Mouse (Mus musculus) kidney, embryonic 15.5 days (tissue): ENCODE measurements around the gene Cradd. TPM values are rescaled to one million over a fixed set of nuclear protein-coding genes. Genes with fewer than 3 reads are reported as not detected.

Experiments used
- ATAC-seq: fragments of 200-750 bp; cut with Nextera tagmentation; replicated peaks from 2 replicates; pipeline ENCODE4 v1.8.0; 2017; ENCODE audit warnings: moderate TSS enrichment; ENCODE audit not compliant: low FRiP score
- H3K27ac ChIP-seq: fragments of 300-500 bp; sonication (generic); 2 replicates; pipeline ENCODE4 v1.5.1; 2015; ENCODE audit warnings: mild to moderate bottlenecking, inconsistent platforms
- H3K27me3 ChIP-seq: fragments of 300-500 bp; sonication (generic); 2 replicates; pipeline ENCODE4 v1.6.1; 2015; ENCODE audit warnings: inconsistent platforms
- H3K36me3 ChIP-seq: fragments of 300-500 bp; sonication (generic); 2 replicates; pipeline ENCODE4 v1.6.1; 2015; ENCODE audit warnings: inconsistent platforms
- H3K4me1 ChIP-seq: fragments of 300-500 bp; sonication (generic); 2 replicates; pipeline ENCODE4 v1.6.1; 2015; ENCODE audit warnings: inconsistent platforms
- H3K4me2 ChIP-seq: fragments of 300-500 bp; sonication (generic); 2 replicates; pipeline ENCODE4 v1.6.1; 2015; ENCODE audit warnings: moderate library complexity, mild to moderate bottlenecking, inconsistent platforms
- H3K4me3 ChIP-seq: fragments of 300-500 bp; sonication (generic); replicated peaks from 2 replicates; pipeline ENCODE4 v1.5.1; 2015; ENCODE audit warnings: mild to moderate bottlenecking, inconsistent platforms
- H3K9ac ChIP-seq: fragments of 300-500 bp; sonication (generic); 2 replicates; pipeline ENCODE4 v1.6.1; 2015; ENCODE audit warnings: mild to moderate bottlenecking, inconsistent platforms
- H3K9me3 ChIP-seq: fragments of 300-500 bp; sonication (generic); replicated peaks from 2 replicates; pipeline ENCODE4 v1.6.1; 2016; ENCODE audit warnings: inconsistent platforms
- WGBS: fragments of 180-500 bp; shearing (Covaris S2); methylation state at CpG from one replicate; pipeline ENCODE4 v1.1.7; 2015; ENCODE audit warnings: mixed read lengths; 5-methylcytosine and 5-hydroxymethylcytosine counted together
- polyA plus RNA-seq: library from polyadenylated mRNA; unstranded; fragments of >200 nt; fragmentation: Nextera tagmentation; extraction: Ambion mirVana; gene quantifications from 2 replicates; pipeline ENCODE4 v1.2.1, GENCODE M21; 2015

The Cradd gene
- polyA plus RNA-seq, 1 experiment from 2014 or later: 9.3 TPM

GRCm38 (mm10) chr10:95281466-95281990 is 42.4 kb downstream of the Cradd start:
- H3K9ac ChIP-seq: no peak overlapping the region
- no peaks in the 10 kb centered on the region for H3K36me3 ChIP-seq
- no peak overlapping the region for H3K4me2 ChIP-seq
- 0 out of 2 replicates have a peak overlapping the region, but pooled peaks have one; percentile 6 for H3K27ac ChIP-seq
- H3K4me1 ChIP-seq: no peaks in the 10 kb centered on the region
- H3K4me3 ChIP-seq: no peak overlapping the region
- ATAC-seq: peak; percentile 63
- WGBS: 73% methylated on average over 6 of the region's 6 CpGs
- no peaks in the 10 kb centered on the region for H3K27me3 ChIP-seq
- no peaks in the 10 kb centered on the region for H3K9me3 ChIP-seq

DNA sequence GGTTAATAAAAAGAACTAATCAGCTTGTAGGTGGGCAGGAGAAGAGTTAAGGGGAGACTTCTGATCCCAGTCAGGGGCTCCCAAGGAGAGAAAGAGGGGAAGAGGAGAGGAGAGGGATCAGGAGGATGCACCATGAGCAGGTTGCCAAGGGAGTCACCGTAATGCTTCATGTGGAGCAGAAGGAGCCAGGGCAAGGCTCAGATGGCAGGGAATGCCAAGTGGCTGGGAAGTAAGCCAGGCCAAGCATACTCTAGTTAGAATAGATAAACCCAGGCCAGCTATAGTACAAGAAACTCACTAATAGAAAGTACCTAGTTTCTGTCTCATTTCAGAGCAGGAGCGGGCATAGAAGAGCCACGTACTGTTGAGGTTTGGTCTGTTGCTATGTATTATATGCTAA is 43.6 kb downstream of the Cradd start:
- no peak overlapping the region for H3K27ac ChIP-seq
- no peak overlapping the region for H3K4me2 ChIP-seq
- H3K9ac ChIP-seq: no peak overlapping the region
- no peaks in the 10 kb centered on the region for H3K36me3 ChIP-seq
- WGBS: 97% methylated on average over 3 of the region's 3 CpGs
- H3K9me3 ChIP-seq: no peaks in the 10 kb centered on the region
- H3K4me1 ChIP-seq: no peaks in the 10 kb centered on the region
- H3K4me3 ChIP-seq: no peak overlapping the region
- no peaks in the 10 kb centered on the region for H3K27me3 ChIP-seq
- ATAC-seq: no peak

DNA sequence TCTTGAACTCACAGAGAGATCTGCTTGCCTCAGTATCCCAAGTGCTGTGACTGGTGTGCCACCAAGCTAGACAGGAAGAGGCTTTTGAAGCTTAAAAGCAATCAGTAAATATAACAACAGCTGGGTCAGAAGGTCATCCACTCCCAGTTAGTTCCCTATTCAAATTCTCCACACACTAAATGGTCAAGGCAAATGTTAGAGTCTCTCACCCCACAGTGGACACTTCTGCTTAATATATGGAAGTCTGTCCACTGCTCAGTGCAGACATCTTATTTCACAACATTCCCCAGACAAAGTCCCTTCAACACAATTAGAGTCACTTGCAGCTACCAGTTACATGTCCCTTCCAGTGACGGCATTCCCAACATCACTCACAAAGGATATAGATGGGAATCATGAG is 44.5 kb downstream of the Cradd start:
- Histone ChIP-seq H3K4me2 (no peak overlapping the region), H3K27me3 (no peaks in the 10 kb centered on the region), H3K36me3 (no peaks in the 10 kb centered on the region), H3K4me1 (no peaks in the 10 kb centered on the region), H3K27ac (no peak overlapping the region), H3K9me3 (no peaks in the 10 kb centered on the region), H3K9ac (no peak overlapping the region), H3K4me3 (no peak overlapping the region)
- ATAC-seq: no peak
- 96% methylated on average over 1 of the region's 1 CpGs for WGBS

- ATAC-seq: no peak
- Histone ChIP-seq H3K27ac (no peak overlapping the region), H3K4me1 (no peaks in the 10 kb centered on the region), H3K27me3 (no peaks in the 10 kb centered on the region), H3K9ac (no peak overlapping the region), H3K4me2 (no peak overlapping the region), H3K4me3 (no peak overlapping the region), H3K9me3 (no peaks in the 10 kb centered on the region), H3K36me3 (no peaks in the 10 kb centered on the region)
- 88% methylated on average over 11 of the region's 11 CpGs for WGBS
Observed at GRCm38 (mm10) chr10:95278085-95278484, 45.8 kb downstream of the Cradd start.

DNA sequence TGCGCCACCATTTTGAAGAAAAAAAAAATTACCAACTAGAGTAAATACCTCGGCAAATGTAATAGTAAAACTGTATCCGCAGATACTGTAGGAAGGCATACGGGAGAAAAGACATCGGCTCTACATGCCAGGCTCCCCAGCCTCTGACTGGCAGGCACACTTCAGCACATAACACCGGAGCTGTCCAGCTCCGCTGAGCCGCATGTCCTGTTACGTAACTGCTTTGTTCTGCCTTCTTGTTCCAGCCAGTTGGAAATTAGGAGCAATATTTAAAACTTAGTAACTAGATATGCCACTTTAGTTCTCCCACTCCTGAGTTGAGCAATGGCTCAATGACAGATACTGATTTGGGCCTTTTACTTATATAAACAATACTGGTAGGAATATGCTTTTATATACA is 48.4 kb downstream of the Cradd start:
- Histone ChIP-seq H3K9ac (no peak overlapping the region), H3K9me3 (peaks cover 5% of the 10 kb centered on the region; the same call in 1 of the 2 replicates), H3K36me3 (no peaks in the 10 kb centered on the region), H3K27me3 (no peaks in the 10 kb centered on the region), H3K4me1 (no peaks in the 10 kb centered on the region), H3K4me2 (no peak overlapping the region), H3K27ac (no peak overlapping the region), H3K4me3 (no peak overlapping the region)
- 81% methylated on average over 9 of the region's 9 CpGs for WGBS
- ATAC-seq: no peak

- Histone ChIP-seq H3K4me2 (no peak overlapping the region), H3K4me3 (no peak overlapping the region), H3K9me3 (peaks cover 5% of the 10 kb centered on the region; the same call in 1 of the 2 replicates), H3K27me3 (0 out of 2 replicates have a peak, but pooled peaks cover 3% of the 10 kb centered on the region), H3K36me3 (no peaks in the 10 kb centered on the region), H3K27ac (no peak overlapping the region), H3K9ac (no peak overlapping the region), H3K4me1 (no peaks in the 10 kb centered on the region)
- WGBS: 76% methylated on average over 13 of the region's 13 CpGs
- ATAC-seq: no peak
Observed at GRCm38 (mm10) chr10:95273226-95273625, 50.7 kb downstream of the Cradd start.

GRCm38 (mm10) chr10:95269151-95269550 is 54.8 kb downstream of the Cradd start:
- Histone ChIP-seq H3K9ac (no peak overlapping the region), H3K36me3 (no peaks in the 10 kb centered on the region), H3K27me3 (peaks cover 27% of the 10 kb centered on the region), H3K4me1 (peaks cover 14% of the 10 kb centered on the region), H3K4me3 (no peak overlapping the region), H3K27ac (no peak overlapping the region), H3K9me3 (peaks cover 5% of the 10 kb centered on the region; the same call in 1 of the 2 replicates), H3K4me2 (no peak overlapping the region)
- WGBS: 68% methylated on average over 7 of the region's 7 CpGs
- ATAC-seq: no peak

DNA sequence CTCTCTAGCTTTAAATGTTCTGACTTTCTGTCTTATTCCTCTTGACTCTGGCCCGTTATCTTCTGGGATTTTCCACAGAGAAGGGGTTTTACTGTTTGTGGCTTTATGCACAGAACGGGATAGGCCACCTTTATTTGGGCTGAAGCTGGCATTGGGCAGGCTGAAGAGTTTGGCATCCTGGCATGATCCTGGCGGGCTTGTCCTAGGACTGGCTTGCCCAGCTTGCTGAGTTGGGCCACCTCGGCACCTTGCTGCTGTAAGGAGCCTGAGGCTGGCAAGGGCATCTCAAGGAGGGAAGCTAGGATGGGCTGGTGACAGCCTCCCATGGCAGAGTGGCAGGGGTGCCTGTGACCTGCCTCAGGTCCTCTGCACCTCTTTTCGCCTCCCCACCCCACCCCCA is 55.6 kb downstream of the Cradd start:
- 86% methylated on average over 5 of the region's 5 CpGs for WGBS

GRCm38 (mm10) chr10:95266983-95267382 is 57.0 kb downstream of the Cradd start:
- ATAC-seq: no peak

More for the DNA sequence above, 55.6 kb downstream of the Cradd start:
- Histone ChIP-seq H3K27ac (no peak overlapping the region), H3K4me3 (no peak overlapping the region), H3K9ac (no peak overlapping the region), H3K4me1 (peaks cover 14% of the 10 kb centered on the region), H3K4me2 (no peak overlapping the region), H3K27me3 (peaks cover 34% of the 10 kb centered on the region), H3K9me3 (peaks cover 5% of the 10 kb centered on the region; the same call in 1 of the 2 replicates), H3K36me3 (no peaks in the 10 kb centered on the region)
- no peak for ATAC-seq

GRCm38 (mm10) chr10:95266041-95266762 is 57.7 kb downstream of the Cradd start:
- 77% methylated on average over 10 of the region's 10 CpGs for WGBS
- no peak overlapping the region for H3K9ac ChIP-seq
- no peak for ATAC-seq
- H3K36me3 ChIP-seq: no peaks in the 10 kb centered on the region
- H3K4me1 ChIP-seq: peaks cover 19% of the 10 kb centered on the region
- no peak overlapping the region for H3K4me3 ChIP-seq
- peaks cover 45% of the 10 kb centered on the region for H3K27me3 ChIP-seq
- no peak overlapping the region for H3K27ac ChIP-seq
- no peak overlapping the region for H3K4me2 ChIP-seq
- H3K9me3 ChIP-seq: no peaks in the 10 kb centered on the region

More at GRCm38 (mm10) chr10:95266983-95267382, 57.0 kb downstream of the Cradd start:
- Histone ChIP-seq H3K9me3 (0 out of 2 replicates have a peak, but pooled peaks cover under 1% of the 10 kb centered on the region), H3K36me3 (no peaks in the 10 kb centered on the region), H3K4me1 (peaks cover 19% of the 10 kb centered on the region), H3K27ac (no peak overlapping the region), H3K9ac (no peak overlapping the region), H3K27me3 (peaks cover 45% of the 10 kb centered on the region), H3K4me2 (no peak overlapping the region), H3K4me3 (no peak overlapping the region)
- 42% methylated on average over 5 of the region's 5 CpGs for WGBS

DNA sequence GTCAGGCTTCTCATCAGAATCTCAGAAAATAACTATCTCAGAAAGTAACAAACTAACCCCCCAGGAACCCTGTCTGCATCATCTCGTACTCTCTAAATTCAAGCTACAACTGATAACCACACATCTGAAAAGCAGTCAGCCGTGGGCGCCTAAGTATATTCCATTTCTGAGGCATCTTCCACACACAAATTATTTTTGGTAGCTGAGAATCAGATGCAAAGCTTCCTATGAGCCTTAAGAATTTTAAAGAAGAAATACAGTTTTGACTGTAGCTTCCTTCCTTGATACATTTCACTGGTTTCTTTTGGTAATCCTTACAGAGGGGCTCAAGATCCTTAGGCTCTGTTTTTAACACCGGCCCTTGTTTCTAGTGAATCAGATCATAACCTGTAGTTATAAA is 58.4 kb downstream of the Cradd start:
- Histone ChIP-seq H3K4me1 (peaks cover 19% of the 10 kb centered on the region), H3K4me2 (peak overlapping the region; percentile 85; the same call in 1 of the 2 replicates)
- WGBS: 82% methylated on average over 4 of the region's 4 CpGs

GRCm38 (mm10) chr10:95264485-95265321 is 59.2 kb downstream of the Cradd start:
- peaks cover 19% of the 10 kb centered on the region for H3K4me1 ChIP-seq
- 7% methylated on average over 37 of the region's 37 CpGs for WGBS
- H3K27me3 ChIP-seq: peaks cover 45% of the 10 kb centered on the region
- H3K27ac ChIP-seq: no peak overlapping the region
- H3K9ac ChIP-seq: peak overlapping the region; percentile 32; the same call in 1 of the 2 replicates
- H3K4me3 ChIP-seq: peak overlapping the region; percentile 46
- ATAC-seq: 0 out of 2 replicates have a peak, but pooled peaks have one; percentile 40
- no peaks in the 10 kb centered on the region for H3K36me3 ChIP-seq
- no peaks in the 10 kb centered on the region for H3K9me3 ChIP-seq
- peak overlapping the region; percentile 85 for H3K4me2 ChIP-seq

More for the DNA sequence above, 58.4 kb downstream of the Cradd start:
- ATAC-seq: no peak
- Histone ChIP-seq H3K9me3 (no peaks in the 10 kb centered on the region), H3K9ac (no peak overlapping the region), H3K27me3 (peaks cover 45% of the 10 kb centered on the region), H3K4me3 (peak overlapping the region; percentile 46; the same call in 1 of the 2 replicates), H3K27ac (no peak overlapping the region), H3K36me3 (no peaks in the 10 kb centered on the region)
